Mouse (Mus musculus): ENCODE results near the gene Mbnl2.

The Mbnl2 gene

DNA sequence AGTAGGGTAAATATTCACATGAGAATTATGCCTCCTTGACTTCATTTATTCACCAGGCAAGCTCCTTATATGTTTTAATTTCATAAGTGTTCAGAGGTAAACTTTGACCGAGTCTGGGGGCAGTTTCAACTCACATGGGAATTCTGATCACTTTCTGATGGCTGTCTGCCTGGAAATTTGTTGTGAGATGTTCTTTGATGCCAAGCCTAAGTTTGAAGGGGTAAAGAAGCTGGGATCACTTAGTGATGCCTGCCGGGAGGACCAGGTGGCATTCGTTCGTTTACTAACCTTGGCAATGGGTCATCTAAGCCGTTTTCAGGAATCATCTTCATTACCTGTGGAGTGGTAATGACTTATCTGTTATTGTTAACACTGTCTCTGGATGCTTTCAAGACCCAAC is 23.0 kb downstream of the Mbnl2 start:
- DNase-seq = no peak

DNA sequence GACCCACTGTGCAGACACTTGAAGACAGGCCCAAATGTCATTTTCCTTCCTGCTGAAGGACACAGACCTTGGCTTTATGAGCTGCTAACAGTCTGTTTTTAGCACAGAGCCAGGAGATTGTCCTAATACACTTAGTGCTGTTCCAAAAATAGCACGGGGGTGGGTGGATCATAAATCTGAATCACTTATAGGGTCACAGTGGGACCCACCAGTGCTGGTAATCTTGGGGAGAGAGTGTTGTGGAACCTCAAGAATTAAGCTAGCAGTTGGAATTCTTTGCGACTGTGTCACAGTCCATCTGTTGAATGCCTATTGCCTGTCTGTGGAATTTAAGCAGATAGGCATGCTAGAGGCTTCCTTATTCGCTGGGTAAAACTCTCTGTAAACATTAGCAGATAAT is 24.2 kb downstream of the Mbnl2 start:
- DNase-seq = no peak

DNA sequence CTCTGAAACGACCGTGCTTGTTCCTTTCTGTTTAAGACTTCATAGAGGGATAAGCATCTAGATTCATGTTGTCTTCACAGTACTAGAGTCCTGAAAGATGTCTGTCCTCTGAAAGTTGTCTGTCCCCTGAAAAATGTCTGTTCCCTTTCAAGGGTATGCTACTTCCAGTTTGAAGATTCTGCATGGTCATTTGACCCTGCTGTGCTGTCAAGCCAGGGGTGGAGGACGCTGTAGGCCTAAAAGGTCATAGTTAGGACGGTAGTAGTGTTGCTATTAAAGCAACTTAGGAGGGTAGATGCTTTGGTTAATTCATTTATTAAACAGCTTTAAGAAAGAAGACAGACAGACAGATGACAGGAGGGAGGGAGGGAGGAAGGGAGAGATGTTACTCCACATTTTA is 24.7 kb downstream of the Mbnl2 start:
- DNase-seq = no peak

DNA sequence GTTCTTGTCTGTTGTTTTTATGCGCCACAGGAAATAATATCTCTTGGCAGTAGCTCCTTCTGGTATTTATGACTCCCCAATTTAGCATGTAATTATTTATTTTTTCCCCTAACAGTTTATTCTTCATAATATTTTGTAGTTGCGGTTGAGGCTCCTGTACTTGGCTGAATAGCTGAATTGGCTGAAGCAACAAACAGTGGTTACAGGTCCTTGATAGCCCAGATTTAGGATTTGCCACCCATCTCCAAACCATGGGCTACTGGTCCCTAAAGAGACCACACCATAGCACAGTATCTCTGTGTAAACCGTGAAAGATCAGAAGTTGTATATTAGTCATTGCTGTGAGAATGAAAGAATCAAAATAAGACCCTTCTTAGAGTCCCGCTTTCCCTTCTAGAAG is 25.3 kb downstream of the Mbnl2 start:
- DNase-seq = no peak

DNA sequence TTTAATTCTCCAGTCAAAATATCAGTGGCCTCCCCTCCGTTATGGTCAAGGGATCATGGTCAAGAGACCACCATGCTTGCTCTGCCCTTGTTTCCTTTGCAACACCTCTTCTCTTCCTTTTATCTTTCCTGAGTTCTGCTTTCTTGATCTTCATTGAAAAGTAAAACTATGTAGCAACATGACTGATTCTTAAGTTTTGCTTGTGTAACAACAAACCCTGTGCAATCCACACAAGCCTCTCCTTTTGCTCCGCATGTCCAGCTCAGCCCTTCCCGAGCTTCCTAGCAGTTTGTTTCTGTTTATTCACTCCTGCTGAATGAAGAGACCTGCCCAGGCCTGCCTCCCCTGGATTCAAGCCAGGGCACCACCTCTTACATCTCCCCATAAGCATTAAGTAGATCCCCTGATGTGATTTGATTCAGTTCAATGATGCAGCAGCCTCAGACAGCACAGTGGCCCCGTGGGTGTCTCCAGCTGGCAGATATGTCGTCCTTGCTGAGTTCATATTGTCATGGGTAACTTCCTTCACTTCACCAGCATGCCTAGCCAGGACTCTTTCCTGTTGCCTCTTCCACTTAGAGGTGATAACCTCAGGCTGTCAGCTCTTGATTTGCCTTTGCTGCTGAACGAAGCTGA is 27.6 kb downstream of the Mbnl2 start:
- DNase-seq = no peak

DNA sequence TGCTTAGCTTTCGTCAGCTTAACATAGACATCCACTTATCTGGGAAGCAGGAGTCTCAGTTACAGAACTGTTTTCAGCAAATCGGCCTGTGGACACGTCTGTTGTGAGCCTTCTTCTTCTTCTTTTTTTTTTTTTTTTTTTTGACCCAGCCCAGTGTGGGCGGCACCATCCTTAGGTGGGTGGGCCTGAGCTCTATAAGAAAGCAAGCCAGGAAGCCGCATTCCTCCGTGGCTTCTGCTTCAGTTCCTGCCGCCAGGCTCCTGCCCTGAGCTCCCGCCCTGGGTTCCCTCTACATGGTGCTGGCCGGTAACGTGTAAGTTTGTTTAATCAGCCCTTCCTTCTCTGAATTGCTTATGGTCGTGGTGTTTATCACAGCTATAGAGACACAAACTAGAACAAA is 30.8 kb downstream of the Mbnl2 start:
- no peak for DNase-seq

DNA sequence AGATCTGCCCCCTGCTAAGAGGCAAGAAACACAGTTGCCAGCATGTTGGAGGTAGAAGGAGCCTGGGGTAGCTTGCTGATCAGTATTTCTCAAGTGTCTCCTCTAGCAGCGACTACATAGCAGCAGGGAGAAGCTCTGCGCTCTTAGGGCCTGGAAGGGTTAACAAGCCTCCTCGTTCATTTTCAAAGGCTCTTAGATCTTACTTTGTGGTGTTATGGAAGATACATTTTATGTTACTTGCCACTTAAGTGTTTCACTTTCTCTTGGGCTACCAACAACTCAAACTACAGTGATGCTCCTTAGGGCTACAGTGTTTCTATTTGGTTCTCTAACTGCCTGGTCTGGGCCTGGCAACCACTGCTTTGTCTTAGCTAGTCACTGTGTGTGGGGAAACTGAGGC is 31.9 kb downstream of the Mbnl2 start:
- no peak for DNase-seq

DNA sequence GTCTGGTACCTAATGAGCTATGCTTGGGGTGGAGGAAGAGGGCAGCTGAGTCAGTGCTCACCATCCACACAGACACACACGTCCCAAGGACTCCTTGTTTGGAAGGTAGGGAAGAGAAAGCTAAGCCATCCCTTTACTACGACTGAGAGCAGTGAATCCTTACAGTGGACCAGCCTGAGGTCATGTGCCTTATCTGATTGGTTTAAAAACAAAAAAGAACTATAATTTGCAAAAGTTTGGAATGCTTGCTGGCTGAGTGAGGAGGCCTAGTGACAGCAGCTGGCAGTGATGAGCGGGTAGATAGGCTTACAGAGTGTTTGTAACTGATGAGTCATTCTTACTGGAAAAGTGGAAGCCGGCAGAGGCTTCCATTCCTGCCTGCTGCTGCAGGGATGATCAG is 32.5 kb downstream of the Mbnl2 start:
- no peak for DNase-seq

DNA sequence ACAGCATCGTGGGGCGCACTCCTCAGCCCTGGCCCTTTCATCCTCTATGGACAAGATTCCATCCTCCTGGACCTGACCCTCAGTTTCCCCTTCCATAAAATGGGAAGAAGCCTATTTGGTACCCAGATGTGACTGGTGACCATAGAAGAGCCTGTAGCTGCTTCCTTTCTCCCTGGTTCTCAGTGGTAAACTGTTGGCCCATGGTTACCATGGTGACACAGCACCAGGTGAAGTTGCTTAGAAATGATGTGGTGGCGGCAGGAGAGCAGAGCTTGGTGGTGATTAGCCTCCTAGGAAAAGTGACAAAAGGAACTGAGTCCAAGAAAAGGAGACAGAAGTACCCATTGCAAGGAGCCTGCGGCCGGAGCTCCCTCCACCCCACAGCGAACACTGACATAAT is 34.2 kb downstream of the Mbnl2 start:
- no peak for DNase-seq

DNA sequence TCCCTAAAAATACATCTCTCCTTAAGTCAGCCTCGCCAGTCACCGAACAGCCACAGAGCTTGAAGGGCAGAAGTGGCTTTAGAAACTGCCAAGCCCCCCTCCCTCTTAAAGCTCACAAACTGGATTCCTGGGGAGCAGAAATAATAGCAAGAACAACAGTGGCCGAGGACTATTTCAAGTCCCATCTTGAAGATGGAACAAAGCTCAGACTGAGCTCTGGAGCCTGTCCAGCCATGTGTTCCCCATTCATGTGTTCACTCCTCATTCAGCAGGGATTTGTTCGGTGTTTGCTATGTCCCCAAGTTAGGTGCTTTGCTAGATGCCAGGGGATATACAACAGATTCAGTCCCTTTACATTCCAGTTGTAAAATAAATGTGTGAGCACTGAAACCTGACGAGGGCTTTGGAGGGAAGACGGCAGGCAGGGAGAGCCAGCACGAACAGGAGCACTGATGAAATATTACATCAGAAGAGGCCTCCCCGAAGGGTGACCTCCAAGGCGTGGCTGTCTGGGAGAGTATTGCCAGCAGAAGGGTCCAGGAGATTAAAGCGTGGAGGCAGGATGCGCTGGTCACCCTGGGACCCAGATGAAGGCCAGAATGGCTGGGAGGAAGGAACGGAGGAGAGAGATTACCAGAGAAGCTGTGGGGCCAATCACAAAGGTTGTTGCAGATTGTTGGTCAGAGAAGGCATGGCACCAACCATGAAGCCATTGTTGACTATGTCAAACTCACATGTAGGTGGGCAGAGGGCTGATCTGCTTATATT is 36.0 kb downstream of the Mbnl2 start:
- DNase-seq = no peak

DNA sequence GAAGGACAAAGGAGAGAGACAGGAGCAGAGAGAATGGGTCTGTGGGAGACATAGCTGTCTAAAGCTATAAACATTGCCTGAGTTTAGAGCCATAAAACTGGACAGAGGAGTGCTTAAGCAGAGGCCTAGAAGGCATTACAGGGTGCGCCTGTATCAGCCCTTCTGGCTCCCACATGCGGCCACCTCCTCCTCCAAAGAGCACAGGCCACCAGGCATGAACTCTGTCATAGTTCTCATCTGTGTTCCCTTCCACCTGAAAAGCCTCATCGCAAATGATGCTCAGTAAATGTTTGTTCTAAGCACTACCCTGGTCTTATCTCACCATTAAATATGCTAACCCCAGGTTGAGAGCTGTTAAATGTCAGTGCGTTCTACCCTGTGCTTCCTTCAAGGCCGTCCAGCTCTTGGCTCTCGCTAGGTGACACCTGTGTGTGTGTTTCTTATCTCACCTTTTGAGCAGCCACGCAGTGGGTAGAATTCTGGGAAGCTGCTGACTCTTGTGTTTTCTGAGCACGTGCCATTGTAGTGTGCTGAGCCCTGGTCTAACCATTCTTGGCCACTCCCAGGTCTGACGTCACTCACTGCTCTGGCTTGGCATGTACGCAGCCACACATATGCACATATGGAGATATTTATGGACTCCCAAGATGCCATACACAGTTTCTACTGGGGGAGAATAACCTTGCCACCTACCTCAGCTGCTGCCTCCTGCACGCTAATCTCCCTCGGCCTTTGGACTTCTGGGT is 37.4 kb downstream of the Mbnl2 start:
- DNase-seq = no peak

DNA sequence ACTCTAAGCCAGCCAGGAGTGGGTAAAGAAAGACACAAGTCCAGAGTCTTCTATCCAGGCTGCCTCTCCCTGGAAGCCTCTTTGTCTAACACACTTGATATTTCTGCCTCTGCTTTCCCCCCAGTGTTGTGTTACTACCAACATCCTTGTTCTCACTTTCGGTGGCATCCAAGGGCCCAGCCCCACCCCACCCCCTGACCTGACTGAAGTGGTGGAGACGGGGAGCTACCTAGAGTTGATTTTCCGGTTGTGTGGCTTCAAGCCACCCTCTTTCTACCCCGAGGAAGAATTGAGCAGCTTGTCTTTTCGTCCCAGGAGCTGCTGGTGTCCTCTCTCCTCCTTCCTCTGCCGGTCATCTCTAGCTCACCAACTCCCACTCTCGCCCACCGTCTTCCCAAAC is 38.0 kb downstream of the Mbnl2 start:
- no peak for DNase-seq

DNA sequence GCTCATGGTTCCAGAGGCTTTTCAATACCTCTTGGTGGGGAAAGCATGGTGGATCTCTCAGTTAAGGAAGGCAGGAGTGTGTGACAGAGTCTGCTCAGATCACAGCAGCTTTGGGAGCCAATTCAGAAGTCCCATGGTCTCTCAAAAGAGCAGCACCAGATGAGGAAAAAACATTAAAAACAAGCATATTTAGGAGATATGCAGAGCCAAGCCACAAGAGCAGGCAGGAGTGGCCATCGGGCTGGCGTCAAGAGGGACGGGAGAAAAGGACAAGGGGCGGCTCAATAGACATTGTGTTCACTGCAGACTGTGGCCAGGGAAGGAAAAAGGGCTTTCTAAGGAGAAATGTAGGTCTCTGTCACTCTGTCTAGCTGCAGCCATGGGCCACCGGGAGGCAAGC is 40.3 kb downstream of the Mbnl2 start:
- no peak for DNase-seq

DNA sequence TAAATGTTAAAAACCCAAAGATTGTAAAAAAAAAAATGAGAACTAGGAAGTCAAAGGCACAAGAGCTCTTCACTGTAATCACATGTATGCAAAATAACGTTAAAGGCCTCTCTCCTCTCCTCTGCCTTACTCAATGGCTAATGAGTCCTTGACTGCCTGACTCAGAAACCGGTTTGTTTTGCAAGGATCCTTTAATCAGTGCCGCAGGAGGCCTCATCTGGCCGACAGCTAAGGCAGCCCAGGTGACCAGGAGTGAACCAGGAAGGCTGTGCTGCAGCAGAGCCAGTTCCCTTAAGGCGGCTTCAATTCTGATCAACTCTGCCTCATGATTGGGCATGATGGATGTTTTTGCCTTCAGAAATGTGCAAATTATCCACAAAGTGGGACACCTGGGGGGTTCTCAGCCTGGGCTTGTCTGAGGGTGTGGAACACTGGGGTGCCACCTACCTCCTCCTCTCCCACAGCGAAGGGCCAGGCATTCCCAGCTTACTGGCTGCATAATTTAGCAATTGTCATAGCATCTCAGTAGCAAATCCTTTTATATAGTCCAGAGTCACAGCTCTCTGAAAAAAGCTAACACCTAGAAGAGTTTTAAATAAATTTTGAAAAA is 43.0 kb downstream of the Mbnl2 start:
- no peak for DNase-seq

DNA sequence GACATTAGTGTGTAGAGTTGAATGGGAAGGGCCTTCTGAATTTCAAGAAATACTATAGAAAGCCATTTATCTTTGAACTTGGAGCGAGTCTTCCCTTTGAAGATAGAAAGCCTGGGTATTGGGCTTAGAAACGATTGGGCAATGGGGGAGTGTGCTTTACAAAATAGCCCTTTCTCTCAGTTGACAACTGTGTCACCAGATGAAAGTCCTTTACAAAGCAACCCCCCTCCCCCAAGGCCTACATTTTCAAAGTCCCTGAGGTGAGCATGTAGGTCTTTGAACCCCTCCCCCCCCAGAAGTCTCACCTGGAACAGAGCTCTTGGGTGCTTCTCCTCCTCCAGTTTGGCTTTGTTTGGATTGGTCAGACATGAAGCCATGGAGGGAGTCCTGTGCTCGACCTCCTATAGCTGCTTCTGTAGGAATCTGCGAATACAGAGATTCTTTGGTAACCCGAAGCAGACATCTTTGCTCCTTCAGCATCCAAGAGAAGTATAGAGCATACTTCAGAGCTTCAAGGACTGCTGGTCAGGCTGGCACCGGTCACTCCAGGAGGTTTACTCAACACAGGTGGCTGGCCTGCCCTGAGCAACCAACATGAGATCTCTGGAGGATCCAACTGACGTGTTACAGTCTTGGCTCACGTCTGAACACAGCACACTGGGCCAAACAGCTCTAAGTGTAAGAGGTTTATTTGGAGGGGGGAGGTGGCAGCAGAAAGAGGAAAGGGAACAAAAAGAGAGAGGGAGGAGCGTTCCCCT is 43.7 kb downstream of the Mbnl2 start:
- no peak for DNase-seq

DNA sequence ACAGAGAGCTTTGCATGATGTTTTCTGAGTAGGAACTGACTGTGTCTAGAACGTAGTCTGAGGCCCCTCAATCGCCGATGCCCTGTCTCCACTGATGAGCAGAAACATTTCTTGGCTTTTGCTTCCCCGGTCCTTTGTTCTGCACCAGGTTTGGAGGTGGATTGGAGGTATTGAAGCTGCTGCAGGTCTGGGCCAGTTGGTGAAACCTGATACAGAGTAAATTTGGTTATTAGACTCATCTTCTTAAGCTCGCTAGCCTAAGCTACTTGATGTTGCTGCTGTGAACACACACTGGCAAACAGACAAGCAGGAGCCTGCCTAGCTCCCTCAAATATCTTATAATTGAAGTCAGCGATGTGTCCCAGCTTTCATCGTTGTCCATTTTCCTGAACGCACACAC is 46.6 kb downstream of the Mbnl2 start:
- DNase-seq = no peak

DNA sequence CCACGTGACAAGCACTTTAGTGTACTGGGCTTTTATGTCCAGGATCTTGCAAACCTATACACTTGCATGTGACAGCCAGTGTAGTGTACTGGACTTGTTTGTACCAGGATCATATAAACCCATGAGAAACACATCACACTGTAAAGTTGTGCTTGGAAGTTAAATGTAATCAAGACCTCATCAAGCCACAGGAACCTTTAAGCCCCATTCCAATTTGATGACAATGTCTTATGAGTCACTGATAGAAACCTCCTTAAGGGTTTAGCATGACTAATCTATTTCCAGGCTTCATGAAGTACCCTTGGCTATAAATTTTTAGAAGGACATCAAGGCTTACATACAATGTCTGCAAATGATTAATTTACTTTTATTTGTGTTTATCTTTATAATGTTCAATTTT is 47.6 kb downstream of the Mbnl2 start:
- no peak for DNase-seq

DNA sequence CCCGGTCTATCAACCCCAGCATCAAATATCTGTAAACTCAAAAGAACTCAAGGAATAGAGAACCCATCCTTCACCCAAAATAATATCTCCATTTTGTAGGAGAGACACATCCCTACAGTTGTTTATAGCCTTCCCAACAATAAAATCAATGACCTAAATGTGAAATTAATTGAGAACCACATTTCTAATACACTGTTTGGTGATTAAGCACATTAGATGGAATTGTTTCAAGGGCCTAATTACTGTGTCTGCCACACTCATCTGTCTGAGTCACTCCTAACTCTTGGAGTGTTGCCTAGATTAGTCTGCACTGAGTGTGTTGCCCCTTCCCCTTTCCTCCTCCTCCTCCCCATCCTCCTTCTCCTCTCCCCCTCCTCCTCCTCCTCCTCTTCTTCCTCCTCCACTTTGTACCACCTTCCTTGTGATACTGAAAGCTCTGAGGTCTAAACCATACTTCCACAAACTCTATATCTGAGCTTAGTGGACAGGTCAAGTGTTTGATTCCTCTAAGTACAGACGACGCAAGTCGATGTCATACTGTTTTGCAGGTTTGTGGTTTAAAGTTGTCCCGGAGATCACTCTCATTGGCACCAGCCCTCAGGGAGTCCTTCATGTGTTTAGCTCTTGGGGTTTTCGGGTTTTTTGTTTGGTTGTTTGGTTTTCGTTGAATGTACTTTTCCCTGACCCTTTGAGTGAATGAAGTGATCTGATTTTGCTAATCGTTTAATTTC is 48.8 kb downstream of the Mbnl2 start:
- DNase-seq = no peak

DNA sequence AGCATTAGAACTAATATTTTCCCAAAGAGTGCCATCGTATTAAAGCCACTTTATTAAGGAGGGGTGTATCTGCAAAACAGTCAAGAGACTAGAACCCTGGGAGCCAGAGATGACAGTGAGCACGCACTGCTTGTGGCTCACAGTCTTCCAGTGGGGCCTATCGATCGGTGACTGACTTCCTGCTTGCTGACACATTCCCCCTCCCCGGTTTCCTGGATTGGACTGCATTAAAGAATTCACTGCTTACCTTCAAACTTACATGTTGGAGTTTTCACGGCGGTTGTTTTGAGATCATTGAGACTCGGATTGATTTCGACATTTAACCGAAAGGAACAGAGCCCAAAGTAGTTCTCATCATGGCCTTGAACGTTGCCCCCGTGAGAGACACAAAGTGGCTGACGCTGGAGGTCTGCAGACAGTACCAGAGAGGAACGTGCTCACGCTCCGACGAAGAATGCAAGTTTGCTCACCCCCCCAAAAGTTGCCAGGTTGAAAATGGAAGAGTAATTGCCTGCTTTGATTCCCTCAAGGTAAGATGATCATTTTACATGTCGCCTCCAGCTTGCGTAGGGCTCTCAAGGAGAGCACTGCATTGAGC is 49.5 kb downstream of the Mbnl2 start:
- no peak for DNase-seq

DNA sequence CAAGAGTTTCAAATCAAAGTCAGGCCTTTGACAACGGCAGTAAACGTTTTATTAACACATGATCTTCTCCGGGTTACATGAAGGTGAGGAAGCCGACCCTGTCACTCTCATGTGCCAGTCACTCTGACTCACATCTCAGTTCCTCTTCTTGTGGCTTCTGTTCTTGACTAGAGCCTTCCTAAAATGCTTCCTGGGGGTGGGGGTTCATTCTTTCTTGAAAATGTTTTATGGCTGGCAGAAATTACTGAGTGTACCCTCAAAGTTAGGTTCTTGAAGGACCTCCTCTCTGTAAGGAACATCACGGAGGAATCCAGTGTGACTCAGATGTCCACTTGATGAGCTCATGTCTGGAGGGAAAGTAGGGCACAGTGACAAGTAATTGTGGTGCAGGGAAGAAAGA is 50.2 kb downstream of the Mbnl2 start:
- DNase-seq = no peak

DNA sequence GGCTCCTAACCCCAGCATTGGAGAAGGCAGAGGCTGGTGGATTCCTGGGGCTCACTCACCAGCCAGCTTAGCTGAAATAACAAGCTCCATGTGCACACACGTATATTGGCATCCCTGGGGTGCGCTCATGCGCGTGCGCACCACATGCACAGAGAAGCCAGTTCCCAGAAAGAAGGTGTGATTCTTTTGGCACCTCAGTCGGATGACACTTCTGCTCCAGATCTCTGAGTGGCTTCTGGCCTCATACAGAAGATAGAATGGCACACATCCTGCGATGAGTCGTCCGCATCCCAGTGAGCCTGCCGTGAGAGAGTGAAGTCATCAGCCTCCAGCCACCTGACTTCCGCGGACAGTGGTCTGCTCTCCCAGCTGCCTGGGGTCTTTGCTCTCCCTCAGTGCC is 55.0 kb downstream of the Mbnl2 start:
- DNase-seq = no peak
